Mouse (Mus musculus) thymus, postnatal 14 days (tissue): ENCODE results near the gene Kdm4b.

ENCODE experiments used
- DNase-seq: peaks from one replicate; pipeline ENCODE4 v3.0.0; 2021

Gene Kdm4b

GRCm38 (mm10) chr17:56443341-56443795 is 117.5 kb downstream of the Kdm4b start:
- DNase-seq, result peak; percentile 76

- peak; percentile 61 for DNase-seq
Measured at GRCm38 (mm10) chr17:56444771-56445170, 118.9 kb downstream of the Kdm4b start.

GRCm38 (mm10) chr17:56445397-56445796 is 119.5 kb downstream of the Kdm4b start:
- peak; percentile 66 for DNase-seq

- no peak for DNase-seq
Measured at GRCm38 (mm10) chr17:56447716-56448115, 121.9 kb downstream of the Kdm4b start.
